ENCODE assay signal across 28 mouse cellular contexts in the genomic region with DNA sequence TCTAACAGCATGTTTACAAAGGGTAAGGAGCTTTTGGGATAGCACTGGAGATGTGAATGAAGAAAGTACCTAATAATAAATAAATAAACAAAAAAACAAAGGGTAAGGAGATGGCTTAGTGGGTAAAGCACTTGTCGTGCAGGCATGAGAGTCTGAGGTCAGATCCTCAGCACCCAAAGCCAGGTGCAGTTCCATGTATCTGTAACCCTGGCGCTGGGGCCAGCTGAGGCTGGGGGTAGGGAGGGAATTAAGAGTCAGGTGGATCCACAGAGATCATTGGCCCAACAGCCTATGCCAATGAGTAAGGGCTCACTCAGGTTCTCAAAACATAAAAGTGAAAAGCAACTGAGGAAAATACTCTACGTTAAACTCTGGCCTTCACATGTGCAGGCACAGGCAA.
"Had no signal": no experiment of that assay in that cellular context is flagged by ENCODE, and none has a peak within 500 bp of the region (broad histone marks: within the 10 kb centered on the region; RNA-seq: fewer than 3 reads in every experiment).

No protein-coding gene starts in this region.

- ATAC-seq: forebrain, embryonic 13.5 days; forebrain, embryonic 14.5 days; forebrain, embryonic 15.5 days; forebrain, embryonic 16.5 days; forebrain, postnatal 0 days had no signal

- H3K36me3 ChIP-seq: embryonic facial prominence, embryonic 10.5 days; embryonic facial prominence, embryonic 12.5 days; embryonic facial prominence, embryonic 13.5 days; embryonic facial prominence, embryonic 15.5 days; forebrain, embryonic 10.5 days; forebrain, embryonic 12.5 days; forebrain, embryonic 15.5 days had no signal

- DNase-seq: cerebellum, adult 2 months; cerebellum, adult 8-10 months; cerebellum, adult 9-10 months; cerebellum, adult 9-11 months; cerebellum, postnatal 10 days; cerebellum, postnatal 14 days; cerebellum, postnatal 25 days; cerebellum, postnatal 36 days; embryo, embryonic 11 days; forebrain, postnatal 0 days; gastrocnemius, adult 2 months; gastrocnemius, postnatal 10 days; gastrocnemius, postnatal 14 days; gastrocnemius, postnatal 25 days; gastrocnemius, postnatal 36 days; heart, adult 18-20 months; heart, adult 2 months had no signal

- H3K4me3 ChIP-seq: embryonic facial prominence, embryonic 10.5 days; embryonic facial prominence, embryonic 12.5 days; embryonic facial prominence, embryonic 13.5 days; embryonic facial prominence, embryonic 15.5 days; erythroblast, embryonic 14.5 days; forebrain, embryonic 10.5 days; forebrain, embryonic 12.5 days; forebrain, embryonic 13.5 days; forebrain, embryonic 15.5 days; gastrocnemius, adult 2 months; heart, adult 2 months had no signal

- H3K4me1 ChIP-seq: embryonic facial prominence, embryonic 10.5 days; embryonic facial prominence, embryonic 12.5 days; embryonic facial prominence, embryonic 13.5 days; embryonic facial prominence, embryonic 15.5 days; forebrain, embryonic 10.5 days; forebrain, embryonic 12.5 days; forebrain, embryonic 13.5 days; forebrain, embryonic 15.5 days had no signal

- H3K27ac ChIP-seq: embryonic facial prominence, embryonic 10.5 days; embryonic facial prominence, embryonic 12.5 days; embryonic facial prominence, embryonic 13.5 days; embryonic facial prominence, embryonic 15.5 days; forebrain, embryonic 10.5 days; forebrain, embryonic 12.5 days; forebrain, embryonic 13.5 days; forebrain, embryonic 15.5 days; gastrocnemius, adult 2 months; heart, adult 2 months had no signal

- H3K9me3 ChIP-seq: embryonic facial prominence, embryonic 10.5 days; embryonic facial prominence, embryonic 12.5 days; embryonic facial prominence, embryonic 13.5 days; embryonic facial prominence, embryonic 15.5 days; forebrain, embryonic 10.5 days; forebrain, embryonic 12.5 days; forebrain, embryonic 13.5 days; forebrain, embryonic 15.5 days had no signal

- H3K9ac ChIP-seq: embryonic facial prominence, embryonic 12.5 days; embryonic facial prominence, embryonic 13.5 days; embryonic facial prominence, embryonic 15.5 days; forebrain, embryonic 12.5 days; forebrain, embryonic 13.5 days; forebrain, embryonic 15.5 days; forebrain, postnatal 0 days had no signal

- H3K27me3 ChIP-seq: embryonic facial prominence, embryonic 12.5 days; embryonic facial prominence, embryonic 13.5 days; embryonic facial prominence, embryonic 15.5 days; forebrain, embryonic 12.5 days; forebrain, embryonic 13.5 days; forebrain, embryonic 15.5 days had no signal

- H3K4me2 ChIP-seq: embryonic facial prominence, embryonic 12.5 days; embryonic facial prominence, embryonic 13.5 days; embryonic facial prominence, embryonic 15.5 days; forebrain, embryonic 12.5 days; forebrain, embryonic 13.5 days; forebrain, embryonic 15.5 days had no signal
